Mouse (Mus musculus): ENCODE results near the gene C1ql4. TPM values are rescaled to one million over a fixed set of nuclear protein-coding genes. Genes with fewer than 3 reads are reported as not detected.
A peak's percentile ranks its signal among the peaks of the same experiment; 100 is the strongest.

Gene C1ql4
- polyA plus RNA-seq, 1 experiment = not detected

- Histone ChIP-seq H3K36me3 (ENCODE audit: control insufficient read depth, insufficient read depth, low read length) (peaks cover 9% of the 10 kb centered on the region), H3K4me3 (ENCODE audit: low read depth, low read length) (peak overlapping the region; percentile 78), H3K4me1 (ENCODE audit: control insufficient read depth, insufficient read depth, insufficient read length, low read length) (peaks cover 16% of the 10 kb centered on the region), H3K27me3 (ENCODE audit: control insufficient read depth, insufficient read depth, low read length) (peaks cover 52% of the 10 kb centered on the region), H3K27ac (ENCODE audit: insufficient read depth, low read depth, low read length) (peak overlapping the region; percentile 93; the same call in 1 of the 2 replicates)
- TF ChIP-seq CTCF (IDR thresholded peaks at IDR 0.05; ENCODE audit: extremely low read depth, insufficient read length, insufficient replicate concordance, low read depth, low read length) (no peak), POLR2A (IDR thresholded peaks at IDR 0.05; ENCODE audit: low read depth, low read length) (no peak)
- WGBS = 4% methylated on average over 9 of the region's 9 CpGs
Observed at GRCm38 (mm10) chr15:99098493-99098861, 10.9 kb upstream of the C1ql4 start.

GRCm38 (mm10) chr15:99097840-99098492, 10.3 kb upstream of the C1ql4 start:
- H3K27me3 ChIP-seq (ENCODE audit: control insufficient read depth, insufficient read depth, low read length) = peaks cover 57% of the 10 kb centered on the region
- WGBS = 2% methylated on average over 39 of the region's 39 CpGs
- TF ChIP-seq CTCF (IDR thresholded peaks at IDR 0.05; ENCODE audit: extremely low read depth, insufficient read length, insufficient replicate concordance, low read depth, low read length) (no peak), POLR2A (IDR thresholded peaks at IDR 0.05; ENCODE audit: low read depth, low read length) (no peak)

GRCm38 (mm10) chr15:99096831-99097500, 9.3 kb upstream of the C1ql4 start:
- H3K27me3 ChIP-seq (ENCODE audit: control insufficient read depth, insufficient read depth, low read length) = peaks cover 60% of the 10 kb centered on the region
- H3K4me3 ChIP-seq (ENCODE audit: low read depth, low read length) = peak overlapping the region; percentile 47
- H3K36me3 ChIP-seq (ENCODE audit: control insufficient read depth, insufficient read depth, low read length) = peaks cover 9% of the 10 kb centered on the region
- under 1% methylated on average over 58 of the region's 58 CpGs for WGBS
- peaks cover 17% of the 10 kb centered on the region for H3K4me1 ChIP-seq (ENCODE audit: control insufficient read depth, insufficient read depth, insufficient read length, low read length)
- H3K27ac ChIP-seq (ENCODE audit: insufficient read depth, low read depth, low read length) = no peak overlapping the region
- no peak for TF ChIP-seq CTCF (IDR thresholded peaks at IDR 0.05; ENCODE audit: extremely low read depth, insufficient read length, insufficient replicate concordance, low read depth, low read length)
- no peak for TF ChIP-seq POLR2A (IDR thresholded peaks at IDR 0.05; ENCODE audit: low read depth, low read length)

More at GRCm38 (mm10) chr15:99097840-99098492, 10.3 kb upstream of the C1ql4 start:
- H3K4me1 ChIP-seq (ENCODE audit: control insufficient read depth, insufficient read depth, insufficient read length, low read length) = peaks cover 17% of the 10 kb centered on the region
- H3K4me3 ChIP-seq (ENCODE audit: low read depth, low read length) = peak overlapping the region; percentile 78
- H3K27ac ChIP-seq (ENCODE audit: insufficient read depth, low read depth, low read length) = no peak overlapping the region
- H3K36me3 ChIP-seq (ENCODE audit: control insufficient read depth, insufficient read depth, low read length) = peaks cover 9% of the 10 kb centered on the region

DNA sequence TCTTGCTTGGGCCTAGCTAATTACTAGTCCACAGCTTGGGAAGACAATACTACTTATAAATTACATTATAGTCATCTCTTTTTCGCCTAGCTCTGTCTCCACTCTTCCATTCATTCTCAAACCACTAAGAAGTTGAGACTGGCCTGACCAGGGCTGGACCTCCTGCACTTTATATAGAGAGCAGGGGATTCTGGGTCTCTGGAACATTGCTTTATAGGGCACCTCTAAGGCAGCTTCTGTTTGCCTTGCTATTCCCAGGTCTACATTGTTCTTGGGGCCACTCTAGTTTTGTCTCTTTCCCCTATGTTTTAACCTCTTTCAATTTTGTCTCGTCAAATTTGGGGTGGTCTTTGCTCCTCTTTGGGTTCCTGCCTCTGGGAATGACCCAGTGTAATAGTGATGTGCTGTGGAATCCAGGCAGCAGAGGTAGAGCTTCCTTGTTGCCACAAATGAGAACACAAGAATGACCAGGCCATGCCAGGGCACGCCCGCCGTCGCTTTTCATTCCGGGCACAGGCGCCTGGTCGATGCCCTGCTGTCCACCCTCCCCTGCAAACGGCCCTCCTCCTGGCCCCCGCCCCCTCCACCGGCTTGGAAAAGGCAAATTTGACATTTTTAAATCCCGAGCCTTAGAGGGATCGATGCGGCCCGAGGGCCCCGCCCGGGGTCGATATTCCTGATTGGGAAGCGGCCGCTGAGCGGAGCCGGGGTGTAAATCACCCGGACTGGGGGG, 8.6 kb upstream of the C1ql4 start:
- 15% methylated on average over 24 of the region's 24 CpGs for WGBS
- H3K4me1 ChIP-seq (ENCODE audit: control insufficient read depth, insufficient read depth, insufficient read length, low read length) = peaks cover 16% of the 10 kb centered on the region
- peaks cover 6% of the 10 kb centered on the region; the same call in 1 of the 2 replicates for H3K36me3 ChIP-seq (ENCODE audit: control insufficient read depth, insufficient read depth, low read length)
- H3K27ac ChIP-seq (ENCODE audit: insufficient read depth, low read depth, low read length) = no peak overlapping the region
- TF ChIP-seq POLR2A (IDR thresholded peaks at IDR 0.05; ENCODE audit: low read depth, low read length) = no peak
- TF ChIP-seq CTCF (IDR thresholded peaks at IDR 0.05; ENCODE audit: extremely low read depth, insufficient read length, insufficient replicate concordance, low read depth, low read length) = no peak
- peak overlapping the region; percentile 47 for H3K4me3 ChIP-seq (ENCODE audit: low read depth, low read length)
- H3K27me3 ChIP-seq (ENCODE audit: control insufficient read depth, insufficient read depth, low read length) = peaks cover 60% of the 10 kb centered on the region

GRCm38 (mm10) chr15:99095356-99095755, 7.7 kb upstream of the C1ql4 start:
- Histone ChIP-seq H3K27me3 (ENCODE audit: control insufficient read depth, insufficient read depth, low read length) (peaks cover 60% of the 10 kb centered on the region), H3K4me1 (ENCODE audit: control insufficient read depth, insufficient read depth, insufficient read length, low read length) (peaks cover 15% of the 10 kb centered on the region), H3K36me3 (ENCODE audit: control insufficient read depth, insufficient read depth, low read length) (no peaks in the 10 kb centered on the region), H3K4me3 (ENCODE audit: low read depth, low read length) (no peak overlapping the region), H3K27ac (ENCODE audit: insufficient read depth, low read depth, low read length) (no peak overlapping the region)
- WGBS = 47% methylated on average over 6 of the region's 6 CpGs
- no peak for TF ChIP-seq CTCF (IDR thresholded peaks at IDR 0.05; ENCODE audit: extremely low read depth, insufficient read length, insufficient replicate concordance, low read depth, low read length)
- no peak for TF ChIP-seq POLR2A (IDR thresholded peaks at IDR 0.05; ENCODE audit: low read depth, low read length)

- Histone ChIP-seq H3K27me3 (ENCODE audit: control insufficient read depth, insufficient read depth, low read length) (peaks cover 60% of the 10 kb centered on the region), H3K4me1 (ENCODE audit: control insufficient read depth, insufficient read depth, insufficient read length, low read length) (peaks cover 15% of the 10 kb centered on the region), H3K27ac (ENCODE audit: insufficient read depth, low read depth, low read length) (no peak overlapping the region), H3K4me3 (ENCODE audit: low read depth, low read length) (no peak overlapping the region), H3K36me3 (ENCODE audit: control insufficient read depth, insufficient read depth, low read length) (no peaks in the 10 kb centered on the region)
- 11% methylated on average over 27 of the region's 27 CpGs for WGBS
- no peak for TF ChIP-seq POLR2A (IDR thresholded peaks at IDR 0.05; ENCODE audit: low read depth, low read length)
- no peak for TF ChIP-seq CTCF (IDR thresholded peaks at IDR 0.05; ENCODE audit: extremely low read depth, insufficient read length, insufficient replicate concordance, low read depth, low read length)
Observed at GRCm38 (mm10) chr15:99094631-99095270, 7.1 kb upstream of the C1ql4 start.

Measured in small intestine, adult 2 months (tissue).